Mouse (Mus musculus): Measurements from ENCODE around the gene Zfp969.
"Not testable (repeated sequence)": the region's sequence is repeated elsewhere in the genome, so short reads cannot be mapped to it uniquely, and the experiment has no call there.

Gene Zfp969

DNA sequence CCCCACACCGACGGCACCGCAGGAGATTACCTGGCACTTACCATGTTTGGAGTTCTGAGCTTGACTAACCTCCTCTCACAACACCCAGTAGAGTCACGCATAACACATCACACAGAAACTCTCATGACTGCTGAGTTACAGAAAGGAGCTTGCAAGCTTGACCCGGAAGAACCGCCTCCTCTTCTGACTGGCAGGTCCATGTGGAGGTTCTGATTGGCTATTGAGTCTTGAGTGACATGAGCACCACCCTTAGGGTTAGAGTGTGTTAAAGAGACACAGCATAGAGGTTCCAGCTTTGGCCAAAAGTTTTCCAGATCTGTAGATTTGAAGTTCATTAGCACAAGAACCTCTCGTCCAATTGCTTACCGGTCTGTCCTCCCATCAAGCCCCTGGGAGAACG lies at the start of gene Zfp969:
Gene Zfp969, minus strand, starts transcription at position 101 of the 400 bp plus-strand sequence.
- not testable (repeated sequence) for DNase-seq

DNA sequence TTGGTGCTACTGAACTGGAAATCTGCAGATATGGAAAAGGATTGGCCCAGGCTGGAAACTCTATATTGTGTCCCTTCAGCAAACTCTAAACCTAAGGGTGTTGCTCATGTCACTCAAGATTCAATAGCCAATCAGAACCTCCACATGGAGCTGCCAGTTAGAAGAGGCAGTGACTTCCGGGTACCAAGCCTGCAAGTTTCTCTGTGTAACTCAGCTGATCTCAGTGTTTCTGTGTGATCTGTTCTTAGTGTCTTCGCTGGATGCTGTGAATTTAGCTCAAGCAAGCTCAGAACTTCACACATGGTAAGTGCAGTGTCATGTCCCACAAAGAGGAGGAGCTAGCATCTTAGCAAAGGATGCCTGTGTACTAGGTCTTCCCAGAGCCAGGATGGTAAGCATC lies 37.8 kb upstream of the Zfp969 start, which contains the start of gene Gm2007:
Gene Gm2007, plus strand, starts transcription at position 301 of the 400 bp plus-strand sequence.
- DNase-seq = not testable (repeated sequence)

DNA sequence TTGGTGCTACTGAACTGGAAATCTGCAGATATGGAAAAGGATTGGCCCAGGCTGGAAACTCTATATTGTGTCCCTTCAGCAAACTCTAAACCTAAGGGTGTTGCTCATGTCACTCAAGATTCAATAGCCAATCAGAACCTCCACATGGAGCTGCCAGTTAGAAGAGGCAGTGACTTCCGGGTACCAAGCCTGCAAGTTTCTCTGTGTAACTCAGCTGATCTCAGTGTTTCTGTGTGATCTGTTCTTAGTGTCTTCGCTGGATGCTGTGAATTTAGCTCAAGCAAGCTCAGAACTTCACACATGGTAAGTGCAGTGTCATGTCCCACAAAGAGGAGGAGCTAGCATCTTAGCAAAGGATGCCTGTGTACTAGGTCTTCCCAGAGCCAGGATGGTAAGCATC lies 59.8 kb downstream of the Zfp969 start, which contains the start of gene Gm11007:
Gene Gm11007, plus strand, starts transcription at position 301 of the 400 bp plus-strand sequence.
- not testable (repeated sequence) for DNase-seq
